Mouse (Mus musculus) cerebellum, adult 2 months (tissue): Measurements from ENCODE around the gene Sprtn.

ENCODE experiments used
- CTCF ChIP-seq: fragments of 200-500 bp; IDR thresholded peaks from 2 replicates; pipeline ENCODE4 v1.5.1; 2011; ENCODE audit warnings: low read depth, mild to moderate bottlenecking, control low read depth, low read length, moderate library complexity, borderline replicate concordance; ENCODE audit not compliant: insufficient read depth
- POLR2A ChIP-seq: fragments of 200-500 bp; IDR thresholded peaks from 2 replicates; pipeline ENCODE4 v1.6.1; 2011; ENCODE audit warnings: low read length, control low read depth, borderline replicate concordance; ENCODE audit not compliant: insufficient read depth

- TF ChIP-seq CTCF = no peak
- no peak for TF ChIP-seq POLR2A
Observed at GRCm38 (mm10) chr8:124872690-124873089, 25.0 kb upstream of the Sprtn start.
